ENCODE assay signal across 20 mouse cellular contexts in genomic region chr4:101144790-101145189, GRCm38 (mm10).
"Had no signal": no experiment of that assay in that cellular context is flagged by ENCODE, and none has a peak within 500 bp of the region (broad histone marks: within the 10 kb centered on the region; RNA-seq: fewer than 3 reads in every experiment).

No protein-coding gene starts in this region.

- H3K4me2 ChIP-seq: kidney, embryonic 15.5 days; limb, embryonic 12.5 days; limb, embryonic 15.5 days; liver, embryonic 11.5 days; lung, embryonic 14.5 days; midbrain, embryonic 12.5 days; neural tube, embryonic 12.5 days; neural tube, embryonic 15.5 days had no signal

- H3K27ac ChIP-seq: kidney, embryonic 15.5 days; limb, embryonic 12.5 days; limb, embryonic 15.5 days; liver, embryonic 14.5 days; midbrain, embryonic 12.5 days; neural tube, embryonic 12.5 days; neural tube, embryonic 15.5 days had no signal

- ATAC-seq: liver, postnatal 0 days; lung, postnatal 0 days had no signal

- H3K9ac ChIP-seq: kidney, embryonic 15.5 days; limb, embryonic 12.5 days; limb, embryonic 15.5 days; liver, embryonic 14.5 days; liver, postnatal 0 days; lung, embryonic 14.5 days; midbrain, embryonic 12.5 days; neural tube, embryonic 12.5 days; neural tube, embryonic 15.5 days had no signal

- H3K9me3 ChIP-seq: kidney, embryonic 15.5 days; limb, embryonic 12.5 days; limb, embryonic 15.5 days; megakaryocyte, embryonic 14.5 days; midbrain, embryonic 12.5 days; neural tube, embryonic 12.5 days; neural tube, embryonic 15.5 days had no signal

- H3K4me3 ChIP-seq: kidney, embryonic 15.5 days; limb, embryonic 12.5 days; limb, embryonic 15.5 days; megakaryocyte, embryonic 14.5 days; midbrain, embryonic 12.5 days; neural tube, embryonic 12.5 days; neural tube, embryonic 15.5 days had no signal

- DNase-seq: kidney, adult 11 months; kidney, adult 8-10 months; kidney, postnatal 10 days; kidney, postnatal 4 days; left cerebral cortex, postnatal 4 days; liver, postnatal 0 days; lung, embryonic 14.5 days; lung, postnatal 36 days; thymus, adult 18-20 months; thymus, postnatal 36 days had no signal

- H3K27me3 ChIP-seq: kidney, embryonic 15.5 days; limb, embryonic 12.5 days; limb, embryonic 15.5 days; midbrain, embryonic 12.5 days; neural tube, embryonic 12.5 days; neural tube, embryonic 15.5 days had no signal
